Comparison of ENCODE assay signal across 1 mouse cellular context in the genomic region with DNA sequence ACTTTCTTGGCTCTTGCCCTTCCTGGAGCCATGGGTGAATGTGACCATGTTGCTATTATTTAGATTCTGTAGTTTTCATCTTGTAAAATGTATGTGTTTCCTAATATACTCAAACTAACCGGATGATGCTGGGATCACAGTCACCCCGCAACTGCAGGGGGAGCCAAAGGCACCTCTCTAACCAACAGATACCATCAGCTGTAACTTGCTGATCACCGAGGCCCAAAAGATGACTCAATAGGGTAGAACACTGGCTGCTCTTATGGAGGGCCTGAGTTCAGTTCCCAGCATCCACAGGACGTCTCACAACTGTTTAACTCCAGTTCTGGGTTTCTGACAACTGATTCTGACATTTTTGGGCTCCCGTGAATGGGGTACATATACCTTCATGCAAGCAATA.
TF ChIP-seq lines count a peak whose summit lies in the region.

No protein-coding gene starts in this region.

TF ChIP-seq in MEL, 35 proteins besides CTCF, POLR2A, EP300 and RAD21:
- TF ChIP-seq TCF12 (IDR thresholded peaks at IDR 0.05; ENCODE audit: low read depth, low read length) (no peak), ZC3H11A (IDR thresholded peaks at IDR 0.05; ENCODE audit: low read depth, low read length) (no peak), NELFE (IDR thresholded peaks at IDR 0.05; ENCODE audit: low read depth, low read length) (no peak), MAX (IDR thresholded peaks at IDR 0.05; ENCODE audit: low read length) (no peak), MXI1 (IDR thresholded peaks at IDR 0.05; ENCODE audit: low read depth, low read length) (no peak), BHLHE40 (IDR thresholded peaks at IDR 0.05; ENCODE audit: borderline replicate concordance, low read depth, low read length) (no peak), KAT2A (conservative IDR thresholded peaks at IDR 0.05; ENCODE audit: low read depth, low read length) (no peak; the same call in 1 of the 2 replicates), SMC3 (IDR thresholded peaks at IDR 0.05; ENCODE audit: low read depth, low read length) (peak; percentile 40), GABPA (IDR thresholded peaks at IDR 0.05; ENCODE audit: low read depth, low read length) (no peak), ZMIZ1 (IDR thresholded peaks at IDR 0.05; ENCODE audit: low read depth, low read length) (peak; percentile 52; the same call in 1 of the 2 replicates), ZNF384 (IDR thresholded peaks at IDR 0.05; ENCODE audit: low read depth, low read length) (peak; percentile 32; the same call in 1 of the 2 replicates), UBTF (IDR thresholded peaks at IDR 0.05; ENCODE audit: borderline replicate concordance, insufficient read depth, low read depth, low read length) (no peak), MAZ (IDR thresholded peaks at IDR 0.05; ENCODE audit: low read depth, low read length) (0 out of 2 replicates have a peak, but pooled peaks have one; percentile 62), MYC (IDR thresholded peaks at IDR 0.05; ENCODE audit: low read depth, low read length) (no peak), ZKSCAN1 (IDR thresholded peaks at IDR 0.05; ENCODE audit: low read depth, low read length) (no peak), USF2 (IDR thresholded peaks at IDR 0.05; ENCODE audit: borderline replicate concordance in 1 of 2, insufficient read depth in 1 of 2, low read depth in 1 of 2, low read length in 2 of 2) (no peak), POLR2AphosphoS5 (IDR thresholded peaks at IDR 0.05; ENCODE audit: borderline replicate concordance, low read depth, low read length) (no peak), TAL1 (IDR thresholded peaks at IDR 0.05; ENCODE audit: low read length) (no peak), MAFK (IDR thresholded peaks at IDR 0.05; ENCODE audit: borderline replicate concordance, low read depth, low read length) (no peak), MEF2A (IDR thresholded peaks at IDR 0.05; ENCODE audit: extremely low read depth, insufficient replicate concordance, low read depth, low read length, poor library complexity, severe bottlenecking) (no peak), MYB (IDR thresholded peaks at IDR 0.05; ENCODE audit: low read depth, low read length) (0 out of 2 replicates have a peak, but pooled peaks have one; percentile 36), ETS1 (IDR thresholded peaks at IDR 0.05; ENCODE audit: low read depth, low read length) (peak; percentile 82), CHD2 (IDR thresholded peaks at IDR 0.05; ENCODE audit: low read length) (no peak), HCFC1 (IDR thresholded peaks at IDR 0.05; ENCODE audit: low read depth, low read length) (no peak), JUND (IDR thresholded peaks at IDR 0.05; ENCODE audit: low read depth, low read length) (0 out of 2 replicates have a peak, but pooled peaks have one; percentile 43), TBP (IDR thresholded peaks at IDR 0.05; ENCODE audit: low read depth, low read length) (peak; percentile 72; the same call in 1 of the 2 replicates), GATA1 (IDR thresholded peaks at IDR 0.05; ENCODE audit: low read depth, low read length) (peak; percentile 71), NRF1 (IDR thresholded peaks at IDR 0.05; ENCODE audit: insufficient read depth, low read depth, low read length, poor library complexity, severe bottlenecking) (no peak), USF1 (IDR thresholded peaks at IDR 0.05; ENCODE audit: low read depth, low read length) (0 out of 2 replicates have a peak, but pooled peaks have one; percentile 40), POLR2AphosphoS2 (IDR thresholded peaks at IDR 0.05; ENCODE audit: low read length) (peak; percentile 20; the same call in 1 of the 2 replicates), CHD1 (IDR thresholded peaks at IDR 0.05; ENCODE audit: low read depth, low read length) (no peak; the same call in 1 of the 2 replicates), ELF1 (IDR thresholded peaks at IDR 0.05; ENCODE audit: low read depth, low read length) (no peak), E2F4 (IDR thresholded peaks at IDR 0.05; ENCODE audit: borderline replicate concordance, low read depth, low read length) (no peak), RCOR1 (IDR thresholded peaks at IDR 0.05; ENCODE audit: low read depth, low read length) (0 out of 2 replicates have a peak, but pooled peaks have one; percentile 15), SIN3A (IDR thresholded peaks at IDR 0.05; ENCODE audit: low read length) (peak; percentile 75)
